Mouse (Mus musculus): ENCODE results near the gene Ccl6.

DNA sequence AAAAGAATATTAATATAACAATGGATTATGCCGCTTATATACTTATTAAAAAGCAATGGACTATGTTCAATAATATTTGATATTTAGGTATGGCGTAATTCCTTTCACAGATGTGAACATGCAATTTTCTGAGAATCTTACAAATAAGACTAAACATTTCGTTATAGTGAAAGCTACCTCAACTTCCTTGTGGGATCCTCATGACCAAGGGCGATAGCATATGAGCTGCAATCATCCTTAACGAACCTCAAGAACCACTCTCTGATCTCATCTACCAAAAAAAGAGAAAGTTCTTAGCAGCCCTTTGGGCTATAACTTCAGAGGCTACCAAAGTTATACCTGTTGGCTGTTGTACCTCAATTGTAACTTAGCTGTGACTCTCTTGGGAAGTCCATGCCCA, 566 bp upstream of the Ccl6 start:
- no peak for TF ChIP-seq POLR2A (IDR thresholded peaks at IDR 0.05; ENCODE audit: low read depth, low read length)
- TF ChIP-seq CTCF (conservative IDR thresholded peaks at IDR 0.05; ENCODE audit: insufficient read depth, insufficient read length, low read depth, low read length) = no peak
